Mouse (Mus musculus): ENCODE results near the gene Cars2.
"Not testable (repeated sequence)": the region's sequence is repeated elsewhere in the genome, so short reads cannot be mapped to it uniquely, and the experiment has no call there.

The Cars2 gene

GRCm38 (mm10) chr8:11471309-11471708, 79.3 kb downstream of the Cars2 start:
- peak; percentile 89 to 91 for DNase-seq

DNA sequence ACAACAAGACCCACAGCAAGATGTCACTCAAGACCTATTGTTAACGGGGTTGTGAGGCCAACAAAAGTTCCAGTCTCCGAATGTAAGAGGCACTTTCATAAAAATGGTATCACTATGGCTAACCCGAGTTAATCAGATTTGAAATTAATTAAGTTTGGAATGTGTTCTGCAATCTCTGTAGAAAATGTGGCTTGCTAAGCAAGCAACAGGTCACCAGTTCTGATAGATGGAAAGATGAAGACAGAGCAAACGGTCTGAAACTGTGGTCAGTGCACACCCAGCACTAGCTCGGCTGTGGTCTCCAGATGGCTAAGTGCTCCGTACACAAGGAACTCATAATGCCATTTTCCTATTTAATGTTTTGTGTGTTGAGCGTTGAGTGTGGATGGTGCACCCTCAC, 79.9 kb downstream of the Cars2 start:
- DNase-seq: no peak

GRCm38 (mm10) chr8:11469095-11469494, 81.5 kb downstream of the Cars2 start:
- peak; percentile 86 to 89 for DNase-seq

DNA sequence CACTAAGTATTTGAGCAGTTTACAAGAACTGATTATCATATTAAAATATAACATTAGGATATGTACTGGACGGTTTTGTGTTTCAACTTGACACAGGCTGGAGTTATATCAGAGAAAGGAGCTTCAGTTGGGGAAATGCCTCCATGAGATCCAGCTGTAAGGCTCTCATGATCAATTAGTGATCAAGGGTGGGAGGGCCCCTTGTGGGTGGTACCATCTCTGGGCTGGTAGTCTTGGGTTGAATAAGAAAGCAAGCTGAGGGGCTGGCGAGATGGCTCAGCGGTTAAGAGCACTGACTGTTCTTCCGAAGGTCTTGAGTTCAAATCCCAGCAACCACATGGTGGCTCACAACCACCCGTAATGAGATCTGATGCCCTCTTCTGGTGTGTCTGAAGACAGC, 84.1 kb downstream of the Cars2 start:
- DNase-seq: not testable (repeated sequence)

GRCm38 (mm10) chr8:11465619-11466018, 85.0 kb downstream of the Cars2 start:
- DNase-seq: no peak

GRCm38 (mm10) chr8:11464707-11464964, 85.9 kb downstream of the Cars2 start:
- no peak for DNase-seq

Measured in kidney, postnatal 25 days (tissue).